Mouse (Mus musculus): Measurements from ENCODE around the gene Mrpl2. TPM values are rescaled to one million over a fixed set of nuclear protein-coding genes. Genes with fewer than 3 reads are reported as not detected.

Mrpl2 gene
- polyA plus RNA-seq, 1 experiment: 116 TPM

GRCm38 (mm10) chr17:46662730-46663129, 16.7 kb downstream of the Mrpl2 start:
- Histone ChIP-seq H3K4me1 (ENCODE audit: control insufficient read depth, insufficient read depth, low read length) (no peaks in the 10 kb centered on the region), H3K36me3 (ENCODE audit: control insufficient read depth, insufficient read depth, low read length) (no peaks in the 10 kb centered on the region), H3K4me3 (ENCODE audit: insufficient read depth, low read depth, low read length) (no peak overlapping the region), H3K27me3 (replicated peaks; ENCODE audit: control insufficient read depth, insufficient read depth, low read length) (no peaks in the 10 kb centered on the region), H3K27ac (ENCODE audit: insufficient read depth, low read depth, low read length) (no peak overlapping the region)
- WGBS: 30% methylated on average over 5 of the region's 5 CpGs
- peak; percentile 49 for DNase-seq
- TF ChIP-seq POLR2A (IDR thresholded peaks at IDR 0.05; ENCODE audit: low read depth, low read length) (no peak), CTCF (conservative IDR thresholded peaks at IDR 0.05; ENCODE audit: insufficient read depth, insufficient read length, low read depth, low read length) (no peak)

GRCm38 (mm10) chr17:46667712-46668111, 21.7 kb downstream of the Mrpl2 start:
- no peak overlapping the region for H3K27ac ChIP-seq (ENCODE audit: insufficient read depth, low read depth, low read length)
- 80% methylated on average over 16 of the region's 16 CpGs for WGBS
- TF ChIP-seq POLR2A (IDR thresholded peaks at IDR 0.05; ENCODE audit: low read depth, low read length): no peak
- no peak for TF ChIP-seq CTCF (conservative IDR thresholded peaks at IDR 0.05; ENCODE audit: insufficient read depth, insufficient read length, low read depth, low read length)
- no peaks in the 10 kb centered on the region for H3K4me1 ChIP-seq (ENCODE audit: control insufficient read depth, insufficient read depth, low read length)
- no peaks in the 10 kb centered on the region for H3K27me3 ChIP-seq (replicated peaks; ENCODE audit: control insufficient read depth, insufficient read depth, low read length)
- peak; percentile 20 for DNase-seq
- no peak overlapping the region for H3K4me3 ChIP-seq (ENCODE audit: insufficient read depth, low read depth, low read length)
- H3K36me3 ChIP-seq (ENCODE audit: control insufficient read depth, insufficient read depth, low read length): no peaks in the 10 kb centered on the region

DNA sequence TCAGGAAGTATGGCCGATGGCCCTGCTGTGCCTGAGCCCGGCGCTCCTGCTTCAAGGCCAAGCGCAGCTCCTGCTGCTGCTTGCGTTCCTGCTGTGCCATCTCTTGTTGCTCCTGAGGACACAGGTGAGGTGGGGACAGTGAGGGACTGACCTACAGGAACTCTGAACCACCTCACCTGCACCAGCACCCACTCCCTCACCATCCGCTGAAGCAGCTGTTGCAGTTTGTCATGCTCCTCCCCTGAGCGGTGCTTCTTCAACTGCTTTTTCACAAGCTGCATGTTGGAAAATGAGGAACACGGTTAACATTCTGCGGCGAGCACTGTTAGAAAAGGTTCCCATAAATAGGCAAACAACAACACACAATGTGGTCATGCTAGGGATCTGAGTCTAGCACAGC, 23.9 kb downstream of the Mrpl2 start:
- no peak for DNase-seq
- 96% methylated on average over 10 of the region's 10 CpGs for WGBS
- Histone ChIP-seq H3K27me3 (replicated peaks; ENCODE audit: control insufficient read depth, insufficient read depth, low read length) (no peaks in the 10 kb centered on the region), H3K4me1 (ENCODE audit: control insufficient read depth, insufficient read depth, low read length) (0 out of 2 replicates have a peak, but pooled peaks cover 5% of the 10 kb centered on the region), H3K27ac (ENCODE audit: insufficient read depth, low read depth, low read length) (no peak overlapping the region), H3K4me3 (ENCODE audit: insufficient read depth, low read depth, low read length) (no peak overlapping the region), H3K36me3 (ENCODE audit: control insufficient read depth, insufficient read depth, low read length) (no peaks in the 10 kb centered on the region)
- TF ChIP-seq POLR2A (IDR thresholded peaks at IDR 0.05; ENCODE audit: low read depth, low read length): no peak
- no peak for TF ChIP-seq CTCF (conservative IDR thresholded peaks at IDR 0.05; ENCODE audit: insufficient read depth, insufficient read length, low read depth, low read length)

- WGBS: under 1% methylated on average over 43 of the region's 43 CpGs
- TF ChIP-seq POLR2A (IDR thresholded peaks at IDR 0.05; ENCODE audit: low read depth, low read length) (no peak), CTCF (conservative IDR thresholded peaks at IDR 0.05; ENCODE audit: insufficient read depth, insufficient read length, low read depth, low read length) (no peak)
- Histone ChIP-seq H3K27me3 (replicated peaks; ENCODE audit: control insufficient read depth, insufficient read depth, low read length) (no peaks in the 10 kb centered on the region), H3K36me3 (ENCODE audit: control insufficient read depth, insufficient read depth, low read length) (no peaks in the 10 kb centered on the region; the same call in 1 of the 2 replicates), H3K27ac (ENCODE audit: insufficient read depth, low read depth, low read length) (peak within 1 kb of the TSS; percentile 43; the same call in 1 of the 2 replicates), H3K4me3 (ENCODE audit: insufficient read depth, low read depth, low read length) (peak within 1 kb of the TSS; percentile 82), H3K4me1 (ENCODE audit: control insufficient read depth, insufficient read depth, low read length) (peaks cover 8% of the 10 kb centered on the region; the same call in 1 of the 2 replicates)
- peak; percentile 96 for DNase-seq
Observed at GRCm38 (mm10) chr17:46673850-46674529, 28.0 kb downstream of the Mrpl2 start, which contains the start of gene Rrp36. Rrp36 (minus strand) TSS chr17:46674352.

DNA sequence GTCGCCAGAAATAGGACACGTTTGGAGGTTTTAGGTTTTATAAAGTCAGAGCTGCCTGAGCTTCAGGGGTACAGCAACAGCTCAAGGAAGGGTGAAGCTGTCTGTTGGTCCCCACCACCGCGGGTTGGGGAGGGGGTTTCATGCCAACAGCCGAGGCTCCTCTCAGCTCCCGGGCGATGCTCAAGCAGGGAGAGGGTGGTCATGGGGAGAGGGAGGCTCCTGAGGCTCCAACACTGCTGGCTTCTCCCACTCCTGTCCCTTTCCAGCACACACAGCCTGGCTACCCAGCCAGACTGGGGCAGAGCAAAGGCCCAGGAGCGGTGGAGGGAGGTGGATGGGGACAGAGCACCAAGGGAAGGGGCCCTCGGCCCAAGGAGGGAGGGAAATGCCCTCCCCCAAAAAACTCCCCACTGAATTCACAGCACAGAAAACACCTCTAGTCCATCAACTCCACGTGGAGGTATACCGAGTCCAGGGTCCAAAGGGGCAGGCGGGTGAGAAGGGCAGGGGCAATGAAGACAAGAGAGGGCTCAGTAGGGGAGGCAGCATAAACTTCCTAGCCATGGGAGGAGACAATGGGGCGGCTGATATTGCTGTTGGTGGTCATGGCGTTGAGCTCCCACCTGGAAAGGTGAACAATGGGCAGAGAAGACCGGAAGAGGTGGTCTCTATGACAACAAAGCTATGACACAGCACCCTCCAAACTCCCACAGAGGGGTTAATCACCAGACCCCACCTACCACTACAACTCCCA, 28.7 kb downstream of the Mrpl2 start:
- Histone ChIP-seq H3K4me1 (ENCODE audit: control insufficient read depth, insufficient read depth, low read length) (peaks cover 12% of the 10 kb centered on the region; the same call in 1 of the 2 replicates), H3K36me3 (ENCODE audit: control insufficient read depth, insufficient read depth, low read length) (no peaks in the 10 kb centered on the region; the same call in 1 of the 2 replicates), H3K4me3 (ENCODE audit: insufficient read depth, low read depth, low read length) (peak overlapping the region; percentile 14), H3K27ac (ENCODE audit: insufficient read depth, low read depth, low read length) (no peak overlapping the region), H3K27me3 (replicated peaks; ENCODE audit: control insufficient read depth, insufficient read depth, low read length) (no peaks in the 10 kb centered on the region)
- DNase-seq: no peak
- TF ChIP-seq CTCF (conservative IDR thresholded peaks at IDR 0.05; ENCODE audit: insufficient read depth, insufficient read length, low read depth, low read length) (no peak), POLR2A (IDR thresholded peaks at IDR 0.05; ENCODE audit: low read depth, low read length) (no peak)
- 17% methylated on average over 15 of the region's 15 CpGs for WGBS

- Histone ChIP-seq H3K27me3 (replicated peaks; ENCODE audit: control insufficient read depth, insufficient read depth, low read length) (no peaks in the 10 kb centered on the region), H3K4me1 (ENCODE audit: control insufficient read depth, insufficient read depth, low read length) (peaks cover 14% of the 10 kb centered on the region), H3K4me3 (ENCODE audit: insufficient read depth, low read depth, low read length) (no peak within 1 kb of the TSS; the same call in 1 of the 2 replicates), H3K27ac (ENCODE audit: insufficient read depth, low read depth, low read length) (no peak within 1 kb of the TSS), H3K36me3 (ENCODE audit: control insufficient read depth, insufficient read depth, low read length) (no peaks in the 10 kb centered on the region; the same call in 1 of the 2 replicates)
- DNase-seq: peak; percentile 49
- TF ChIP-seq CTCF (conservative IDR thresholded peaks at IDR 0.05; ENCODE audit: insufficient read depth, insufficient read length, low read depth, low read length) (no peak), POLR2A (IDR thresholded peaks at IDR 0.05; ENCODE audit: low read depth, low read length) (no peak)
- WGBS: 53% methylated on average over 8 of the region's 9 CpGs
Observed at GRCm38 (mm10) chr17:46678416-46678815, 32.4 kb downstream of the Mrpl2 start, which contains the start of gene Mea1. Mea1 (plus strand) TSS chr17:46678793.

- Histone ChIP-seq H3K4me3 (ENCODE audit: insufficient read depth, low read depth, low read length) (no peak overlapping the region), H3K27me3 (replicated peaks; ENCODE audit: control insufficient read depth, insufficient read depth, low read length) (no peaks in the 10 kb centered on the region), H3K27ac (ENCODE audit: insufficient read depth, low read depth, low read length) (no peak overlapping the region), H3K36me3 (ENCODE audit: control insufficient read depth, insufficient read depth, low read length) (no peaks in the 10 kb centered on the region; the same call in 1 of the 2 replicates), H3K4me1 (ENCODE audit: control insufficient read depth, insufficient read depth, low read length) (peaks cover 11% of the 10 kb centered on the region)
- no peak for TF ChIP-seq POLR2A (IDR thresholded peaks at IDR 0.05; ENCODE audit: low read depth, low read length)
- no peak for TF ChIP-seq CTCF (conservative IDR thresholded peaks at IDR 0.05; ENCODE audit: insufficient read depth, insufficient read length, low read depth, low read length)
- DNase-seq: no peak
- 35% methylated on average over 9 of the region's 9 CpGs for WGBS
Observed at GRCm38 (mm10) chr17:46678911-46679310, 32.9 kb downstream of the Mrpl2 start.

All from kidney, adult 2 months (tissue).